Mouse (Mus musculus): ENCODE measurements at regions not wholly inside any gene's neighbourhood (a gene's known extent, or its start where the extent isn't known, plus 50 kb on each side); places are given as distances from the start of the nearest gene placed in this dataset.

DNA sequence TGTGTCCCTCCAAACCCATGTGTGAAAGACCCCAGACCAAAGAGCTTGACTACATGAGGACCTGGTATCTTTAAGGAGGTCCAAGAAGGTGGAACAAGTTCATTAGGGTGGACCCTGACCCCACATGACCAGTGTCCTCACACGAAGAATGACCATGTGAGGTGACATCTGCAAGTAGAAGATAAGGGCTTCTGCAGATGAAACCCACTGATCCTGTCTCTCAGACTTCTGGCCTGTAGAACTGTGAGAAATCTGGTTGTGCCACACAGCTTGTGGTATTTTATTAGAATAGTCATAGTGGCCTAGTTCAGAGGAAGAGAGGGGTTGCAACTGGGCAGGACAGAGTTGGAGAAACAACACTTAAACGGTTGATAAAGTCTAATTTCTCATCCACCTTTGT, 141.8 kb upstream of the Kit start:
- TF ChIP-seq FLI1 (IDR thresholded peaks at IDR 0.05; ENCODE audit: low read length) = no peak
- H3K4me3 ChIP-seq (replicated peaks) = no peak overlapping the region
- no peaks in the 10 kb centered on the region for H3K4me1 ChIP-seq
- no peaks in the 10 kb centered on the region for H3K36me3 ChIP-seq (replicated peaks; ENCODE audit: low read length)
- peaks cover 12% of the 10 kb centered on the region; the same call in 1 of the 2 replicates for H3K9me3 ChIP-seq
- H3K27me3 ChIP-seq (replicated peaks) = peaks cover 4% of the 10 kb centered on the region

GRCm38 (mm10) chr5:75437924-75438323, 136.8 kb upstream of the Kit start:
- TF ChIP-seq GATA1 (IDR thresholded peaks at IDR 0.05; ENCODE audit: borderline replicate concordance, low read length) (no peak), FLI1 (IDR thresholded peaks at IDR 0.05; ENCODE audit: low read length) (no peak)
- Histone ChIP-seq H3K4me3 (replicated peaks) (no peak overlapping the region), H3K4me1 (no peaks in the 10 kb centered on the region), H3K9me3 (peaks cover 12% of the 10 kb centered on the region; the same call in 1 of the 2 replicates), H3K36me3 (replicated peaks; ENCODE audit: low read length) (no peaks in the 10 kb centered on the region), H3K27me3 (replicated peaks) (peaks cover 5% of the 10 kb centered on the region)

- no peak for TF ChIP-seq GATA1 (IDR thresholded peaks at IDR 0.05; ENCODE audit: borderline replicate concordance, low read length)
- TF ChIP-seq FLI1 (IDR thresholded peaks at IDR 0.05; ENCODE audit: low read length) = no peak
- Histone ChIP-seq H3K4me1 (peaks cover 15% of the 10 kb centered on the region), H3K36me3 (replicated peaks; ENCODE audit: low read length) (no peaks in the 10 kb centered on the region)
Observed at GRCm38 (mm10) chr5:75444024-75444604, 130.6 kb upstream of the Kit start.

GRCm38 (mm10) chr5:75446386-75446785, 128.3 kb upstream of the Kit start:
- TF ChIP-seq FLI1 (IDR thresholded peaks at IDR 0.05; ENCODE audit: low read length) (no peak), GATA1 (IDR thresholded peaks at IDR 0.05; ENCODE audit: borderline replicate concordance, low read length) (no peak)
- Histone ChIP-seq H3K4me1 (peaks cover 15% of the 10 kb centered on the region), H3K9me3 (no peaks in the 10 kb centered on the region)

More at GRCm38 (mm10) chr5:75444024-75444604, 130.6 kb upstream of the Kit start:
- no peak overlapping the region for H3K4me3 ChIP-seq (replicated peaks)
- peaks cover 11% of the 10 kb centered on the region for H3K27me3 ChIP-seq (replicated peaks)
- no peaks in the 10 kb centered on the region for H3K9me3 ChIP-seq

DNA sequence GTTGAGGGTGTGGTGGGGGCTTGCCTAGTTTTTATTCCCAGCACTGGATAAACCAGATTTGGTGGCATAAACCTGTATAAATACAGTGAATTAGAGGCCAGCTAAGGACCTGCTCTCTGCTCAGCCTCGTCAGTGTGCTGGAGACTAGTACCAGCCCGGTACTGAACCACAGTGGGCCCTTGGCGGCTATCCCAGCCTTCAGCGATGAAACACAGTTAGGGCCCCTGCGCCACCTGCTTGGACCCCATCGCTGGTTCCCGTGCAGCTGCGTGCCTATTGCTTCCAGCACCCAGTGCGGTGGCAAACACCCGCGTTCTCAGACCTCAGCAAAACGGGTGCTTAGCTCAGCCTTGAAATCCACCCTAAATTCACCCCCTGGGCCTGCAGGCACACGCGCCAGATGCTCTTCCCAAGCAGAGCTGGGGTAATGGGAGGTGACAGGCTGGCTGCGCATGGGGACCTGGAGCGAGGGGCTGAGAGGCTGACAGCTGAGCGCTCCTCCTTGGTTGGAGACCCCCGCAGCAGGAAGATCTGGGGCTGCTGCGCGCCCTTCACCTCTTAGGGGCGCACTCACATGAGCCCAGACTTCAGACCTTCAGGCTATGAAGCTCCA, 124.7 kb upstream of the Kit start:
- no peak overlapping the region for H3K4me3 ChIP-seq (replicated peaks)
- peaks cover 11% of the 10 kb centered on the region for H3K4me1 ChIP-seq
- no peaks in the 10 kb centered on the region for H3K9me3 ChIP-seq
- H3K27me3 ChIP-seq (replicated peaks) = peaks cover 20% of the 10 kb centered on the region
- no peaks in the 10 kb centered on the region for H3K36me3 ChIP-seq (replicated peaks; ENCODE audit: low read length)
- TF ChIP-seq GATA1 (IDR thresholded peaks at IDR 0.05; ENCODE audit: borderline replicate concordance, low read length) = no peak
- TF ChIP-seq FLI1 (IDR thresholded peaks at IDR 0.05; ENCODE audit: low read length) = no peak

More at GRCm38 (mm10) chr5:75446386-75446785, 128.3 kb upstream of the Kit start:
- Histone ChIP-seq H3K27me3 (replicated peaks) (peaks cover 19% of the 10 kb centered on the region), H3K4me3 (replicated peaks) (no peak overlapping the region), H3K36me3 (replicated peaks; ENCODE audit: low read length) (no peaks in the 10 kb centered on the region)

DNA sequence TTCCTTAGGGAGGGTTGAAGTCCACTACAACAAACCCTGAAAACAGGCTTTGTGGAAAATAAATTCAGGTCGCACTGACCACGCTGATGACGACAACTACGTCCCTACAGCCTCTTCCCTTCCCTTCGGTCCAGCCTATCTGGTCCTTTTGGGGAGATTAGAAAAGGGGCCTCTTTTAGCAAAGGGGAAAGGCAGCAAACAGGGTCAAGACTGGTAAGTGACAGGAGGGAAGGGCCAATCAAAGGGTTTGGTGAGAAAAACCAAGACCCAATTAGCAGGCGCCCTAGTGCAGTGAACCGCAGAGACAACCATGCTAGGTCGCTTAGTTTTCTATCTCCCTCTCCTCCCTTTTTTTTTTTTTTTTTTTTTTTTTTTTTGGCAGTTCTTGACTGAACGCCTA, 124.2 kb upstream of the Kit start:
- Histone ChIP-seq H3K4me3 (replicated peaks) (no peak overlapping the region), H3K9me3 (no peaks in the 10 kb centered on the region), H3K36me3 (replicated peaks; ENCODE audit: low read length) (no peaks in the 10 kb centered on the region), H3K4me1 (peaks cover 10% of the 10 kb centered on the region), H3K27me3 (replicated peaks) (peaks cover 21% of the 10 kb centered on the region)
- TF ChIP-seq GATA1 (IDR thresholded peaks at IDR 0.05; ENCODE audit: borderline replicate concordance, low read length) (no peak), FLI1 (IDR thresholded peaks at IDR 0.05; ENCODE audit: low read length) (no peak)

DNA sequence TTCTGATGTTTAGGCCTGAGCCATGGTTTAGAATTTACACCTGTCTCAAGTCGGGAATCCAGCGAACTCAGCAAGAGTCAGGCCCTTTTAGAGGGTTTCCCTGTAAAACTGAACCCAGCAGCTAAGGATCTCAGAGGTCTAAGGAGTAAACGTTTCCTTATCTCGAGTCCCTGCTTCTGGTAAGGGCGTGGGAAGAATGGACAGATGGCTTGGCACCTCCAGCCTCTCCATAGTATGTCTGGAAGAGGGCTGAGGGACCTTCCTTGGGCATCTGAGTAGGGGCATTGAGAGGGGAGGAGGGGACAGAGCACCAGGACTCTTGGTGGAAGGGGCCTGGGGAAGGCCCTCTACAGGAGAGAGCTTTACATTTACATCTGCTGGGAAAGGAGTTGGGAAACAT, 123.6 kb upstream of the Kit start:
- Histone ChIP-seq H3K36me3 (replicated peaks; ENCODE audit: low read length) (no peaks in the 10 kb centered on the region), H3K4me1 (peaks cover 5% of the 10 kb centered on the region), H3K27me3 (replicated peaks) (peaks cover 24% of the 10 kb centered on the region), H3K9me3 (no peaks in the 10 kb centered on the region), H3K4me3 (replicated peaks) (no peak overlapping the region)
- TF ChIP-seq FLI1 (IDR thresholded peaks at IDR 0.05; ENCODE audit: low read length) (no peak), GATA1 (IDR thresholded peaks at IDR 0.05; ENCODE audit: borderline replicate concordance, low read length) (no peak)

GRCm38 (mm10) chr5:75451693-75452092, 123.0 kb upstream of the Kit start:
- no peak for TF ChIP-seq GATA1 (IDR thresholded peaks at IDR 0.05; ENCODE audit: borderline replicate concordance, low read length)
- TF ChIP-seq FLI1 (IDR thresholded peaks at IDR 0.05; ENCODE audit: low read length) = no peak

GRCm38 (mm10) chr5:75453757-75454390, 120.8 kb upstream of the Kit start:
- Histone ChIP-seq H3K4me1 (0 out of 2 replicates have a peak, but pooled peaks cover 4% of the 10 kb centered on the region), H3K4me3 (replicated peaks) (no peak overlapping the region), H3K36me3 (replicated peaks; ENCODE audit: low read length) (no peaks in the 10 kb centered on the region), H3K9me3 (no peaks in the 10 kb centered on the region), H3K27me3 (replicated peaks) (peaks cover 20% of the 10 kb centered on the region)
- TF ChIP-seq GATA1 (IDR thresholded peaks at IDR 0.05; ENCODE audit: borderline replicate concordance, low read length) (no peak), FLI1 (IDR thresholded peaks at IDR 0.05; ENCODE audit: low read length) (no peak)

More at GRCm38 (mm10) chr5:75451693-75452092, 123.0 kb upstream of the Kit start:
- H3K36me3 ChIP-seq (replicated peaks; ENCODE audit: low read length) = no peaks in the 10 kb centered on the region
- H3K4me1 ChIP-seq = no peaks in the 10 kb centered on the region
- H3K9me3 ChIP-seq = no peaks in the 10 kb centered on the region
- H3K4me3 ChIP-seq (replicated peaks) = no peak overlapping the region
- peaks cover 24% of the 10 kb centered on the region for H3K27me3 ChIP-seq (replicated peaks)

GRCm38 (mm10) chr5:75454961-75455541, 119.7 kb upstream of the Kit start:
- TF ChIP-seq GATA1 (IDR thresholded peaks at IDR 0.05; ENCODE audit: borderline replicate concordance, low read length) (no peak), FLI1 (IDR thresholded peaks at IDR 0.05; ENCODE audit: low read length) (no peak)
- Histone ChIP-seq H3K36me3 (replicated peaks; ENCODE audit: low read length) (no peaks in the 10 kb centered on the region), H3K9me3 (no peaks in the 10 kb centered on the region), H3K27me3 (replicated peaks) (peaks cover 15% of the 10 kb centered on the region), H3K4me1 (0 out of 2 replicates have a peak, but pooled peaks cover 4% of the 10 kb centered on the region), H3K4me3 (replicated peaks) (no peak overlapping the region)
